Mouse (Mus musculus) NIH3T3 (cell line): ENCODE measurements at regions not wholly inside any gene's neighbourhood (a gene's known extent, or its start where the extent isn't known, plus 50 kb on each side); places are given as distances from the start of the nearest gene placed in this dataset.
A peak's percentile ranks its signal among the peaks of the same experiment; 100 is the strongest.
"Not testable (repeated sequence)": the region's sequence is repeated elsewhere in the genome, so short reads cannot be mapped to it uniquely, and the experiment has no call there.

ENCODE experiments used
- DNase-seq: peaks from one replicate; pipeline ENCODE4 v3.0.0-alpha.2; 2012; ENCODE audit warnings: low read depth

- DNase-seq: no peak
Observed at GRCm38 (mm10) chr2:162867516-162868029, 63.8 kb upstream of the Srsf6 start.

GRCm38 (mm10) chr2:162866613-162867314, 64.6 kb upstream of the Srsf6 start:
- no peak for DNase-seq

- peak; percentile 42 for DNase-seq
Observed at GRCm38 (mm10) chr2:162864571-162864970, 66.8 kb upstream of the Srsf6 start.

GRCm38 (mm10) chr2:162854606-162855005, 76.7 kb upstream of the Srsf6 start:
- no peak for DNase-seq

- DNase-seq: peak; percentile 21
Observed at GRCm38 (mm10) chr2:162853576-162853975, 77.8 kb upstream of the Srsf6 start.

- not testable (repeated sequence) for DNase-seq
Observed at GRCm38 (mm10) chr2:162841761-162842160, 89.6 kb upstream of the Srsf6 start.

- DNase-seq: no peak
Observed at GRCm38 (mm10) chr2:162837776-162838175, 93.6 kb upstream of the Srsf6 start.

- DNase-seq: no peak
Observed at GRCm38 (mm10) chr2:162833741-162834140, 97.6 kb upstream of the Srsf6 start.

- peak; percentile 60 for DNase-seq
Observed at GRCm38 (mm10) chr2:162818787-162819186, 112.5 kb upstream of the Srsf6 start.

GRCm38 (mm10) chr2:162814205-162814604, 117.1 kb upstream of the Srsf6 start:
- no peak for DNase-seq

- DNase-seq: no peak
Observed at GRCm38 (mm10) chr2:162807747-162808146, 123.6 kb upstream of the Srsf6 start.

GRCm38 (mm10) chr2:162796528-162796927, 134.8 kb upstream of the Srsf6 start:
- DNase-seq: no peak

GRCm38 (mm10) chr2:162794285-162794684, 133.3 kb upstream of the Ptprt start:
- no peak for DNase-seq

- DNase-seq: peak; percentile 11
Observed at GRCm38 (mm10) chr2:162791374-162792098, 130.6 kb upstream of the Ptprt start.

- no peak for DNase-seq
Observed at GRCm38 (mm10) chr2:162784176-162784813, 123.3 kb upstream of the Ptprt start.

- no peak for DNase-seq
Observed at GRCm38 (mm10) chr2:162781599-162781998, 120.7 kb upstream of the Ptprt start.

GRCm38 (mm10) chr2:162776542-162776941, 115.6 kb upstream of the Ptprt start:
- DNase-seq: no peak

GRCm38 (mm10) chr2:162772520-162772919, 111.6 kb upstream of the Ptprt start:
- no peak for DNase-seq

- DNase-seq: no peak
Observed at GRCm38 (mm10) chr2:162769711-162770428, 108.9 kb upstream of the Ptprt start.

- no peak for DNase-seq
Observed at GRCm38 (mm10) chr2:162764059-162764458, 103.1 kb upstream of the Ptprt start.

- DNase-seq: no peak
Observed at GRCm38 (mm10) chr2:162740523-162740922, 79.6 kb upstream of the Ptprt start.

- no peak for DNase-seq
Observed at GRCm38 (mm10) chr2:162735761-162736160, 74.8 kb upstream of the Ptprt start.
